Mouse (Mus musculus): ENCODE data around the gene Ttc5. TPM values are rescaled to one million over a fixed set of nuclear protein-coding genes. Genes with fewer than 3 reads are reported as not detected.
"Not testable (repeated sequence)": the region's sequence is repeated elsewhere in the genome, so short reads cannot be mapped to it uniquely, and the experiment has no call there.

Ttc5 gene
- polyA plus RNA-seq, 2 experiments from 2014 or later: 108 to 124 TPM

DNA sequence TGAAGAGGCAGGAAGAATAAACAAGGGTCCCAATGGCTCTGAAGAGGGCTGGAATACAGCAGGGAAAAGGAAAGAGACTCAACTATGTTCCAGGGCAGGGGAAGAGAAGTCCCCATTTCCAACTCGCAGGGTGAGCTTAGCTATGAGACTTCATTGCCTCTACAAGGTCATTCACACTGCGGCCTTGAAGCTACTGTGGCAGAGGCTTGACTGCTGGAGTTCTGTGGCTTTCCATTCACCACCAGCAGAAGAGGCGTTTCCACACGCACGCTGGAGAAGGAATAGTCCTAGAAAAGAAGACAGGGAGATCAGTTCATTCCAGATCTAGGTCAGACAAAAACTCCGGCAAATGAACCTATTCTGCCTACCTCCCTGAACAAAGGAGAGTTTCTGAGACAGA, 19.6 kb downstream of the Ttc5 start:
- no peak for ATAC-seq

GRCm38 (mm10) chr14:50758416-50759085, 26.8 kb downstream of the Ttc5 start:
- no peak for ATAC-seq

- no peak for ATAC-seq
These were observed 40.3 kb downstream of the Ttc5 start, which contains the start of gene Olfr749 for GRCm38 (mm10) chr14:50744994-50745393. Olfr749 (minus strand) TSS chr14:50745094.

GRCm38 (mm10) chr14:50741584-50741983, 43.7 kb downstream of the Ttc5 start:
- ATAC-seq: no peak

DNA sequence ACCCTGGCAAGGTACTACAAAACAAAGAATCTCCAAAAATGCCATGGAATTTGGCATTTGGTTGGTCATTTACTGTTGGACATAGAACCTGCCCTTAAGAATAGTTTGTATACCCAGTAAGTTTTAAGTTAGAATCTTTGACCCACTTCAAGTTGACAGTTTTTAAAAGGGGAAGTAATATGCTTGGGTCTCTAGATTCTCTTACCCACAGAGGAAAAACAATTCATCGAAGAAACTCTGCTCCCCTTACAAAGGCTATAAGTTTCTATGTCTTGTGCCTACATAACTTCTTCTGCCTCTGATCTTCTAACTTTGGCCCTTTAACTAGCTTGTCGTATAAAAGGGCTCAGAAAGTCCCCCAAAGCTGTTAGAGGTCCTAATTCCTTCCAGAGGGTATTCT, 45.0 kb downstream of the Ttc5 start:
- ATAC-seq: no peak

DNA sequence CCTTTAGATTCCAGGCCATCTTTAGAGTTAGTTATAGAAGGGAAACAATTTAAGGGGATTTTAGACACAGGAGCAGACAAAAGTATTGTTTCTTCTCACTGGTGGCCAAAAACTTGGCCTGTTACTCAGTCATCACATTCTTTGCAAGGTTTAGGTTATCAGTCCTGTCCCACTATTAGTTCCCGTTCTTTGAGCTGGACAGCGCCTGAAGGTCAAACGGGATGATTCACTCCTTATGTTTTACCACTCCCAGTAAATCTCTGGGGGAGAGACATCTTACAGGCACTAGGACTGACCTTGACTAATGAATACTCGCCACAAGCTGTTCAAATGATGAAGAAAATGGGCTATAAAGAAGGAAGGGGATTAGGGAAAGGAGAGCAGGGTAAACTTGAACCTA, 62.9 kb downstream of the Ttc5 start:
- ATAC-seq: not testable (repeated sequence)

- not testable (repeated sequence) for ATAC-seq
These were observed 65.4 kb downstream of the Ttc5 start for GRCm38 (mm10) chr14:50719875-50720274.

Other genes with a start within 250 kb of the Ttc5 start
- not detected for gene Olfr744, start 170.6 kb downstream of the Ttc5 start, polyA plus RNA-seq (2017; shearing (Covaris generic))
- not detected for gene Olfr745, start 146.1 kb downstream of the Ttc5 start, polyA plus RNA-seq (2017; shearing (Covaris generic))
- gene Olfr746, start 138.4 kb downstream of the Ttc5 start, polyA plus RNA-seq (2017; shearing (Covaris generic)): not detected
- gene Olfr747, start 92.3 kb downstream of the Ttc5 start, polyA plus RNA-seq (2017; shearing (Covaris generic)): not detected
- under 1 TPM in 1 of 2 experiments, not detected in 1; 0.21 TPM for gene Olfr748, start 78.1 kb downstream of the Ttc5 start, polyA plus RNA-seq (2017; shearing (Covaris generic))
- not detected for gene Olfr749, start 40.4 kb downstream of the Ttc5 start, polyA plus RNA-seq (2017; shearing (Covaris generic))
- gene Ccnb1ip1, start 22.2 kb upstream of the Ttc5 start, polyA plus RNA-seq (2017; shearing (Covaris generic)): not detected
- 10 to 100 TPM; 83.6 to 88.1 TPM for gene Parp2, start 22.3 kb upstream of the Ttc5 start, polyA plus RNA-seq (2017; shearing (Covaris generic))
- gene Tep1, start 85.0 kb upstream of the Ttc5 start, polyA plus RNA-seq (2017; shearing (Covaris generic)): 10 to 100 TPM; 20.7 to 22.0 TPM
- under 1 TPM in 1 of 2 experiments, not detected in 1; 0.21 TPM for gene Klhl33, start 112.0 kb upstream of the Ttc5 start, polyA plus RNA-seq (2017; shearing (Covaris generic))
- 100 to 1,000 TPM in 1 of 2 experiments, 10 to 100 TPM in 1; 73.9 to 108 TPM for gene Osgep, start 139.4 kb upstream of the Ttc5 start, polyA plus RNA-seq (2017; shearing (Covaris generic))
- 100 to 1,000 TPM in 1 of 2 experiments, 10 to 100 TPM in 1; 72.8 to 108 TPM for gene Apex1, start 139.4 kb upstream of the Ttc5 start, polyA plus RNA-seq (2017; shearing (Covaris generic))
- 1 to 10 TPM; 3.6 to 4.1 TPM for gene Pip4p1, start 145.3 kb upstream of the Ttc5 start, polyA plus RNA-seq (2017; shearing (Covaris generic))
- gene Pnp, start 145.6 kb upstream of the Ttc5 start, polyA plus RNA-seq (2017; shearing (Covaris generic)): 10 to 100 TPM; 61.0 to 76.3 TPM
- 1 to 10 TPM in 1 of 2 experiments, not detected in 1; 9.9 TPM for gene Gm49342, start 159.0 kb upstream of the Ttc5 start, polyA plus RNA-seq (2017; shearing (Covaris generic))
- under 1 TPM; 0.60 to 0.85 TPM for gene Pnp2, start 170.5 kb upstream of the Ttc5 start, polyA plus RNA-seq (2017; shearing (Covaris generic))
- not detected for gene Rnase10, start 222.2 kb upstream of the Ttc5 start, polyA plus RNA-seq (2017; shearing (Covaris generic))

All from activated CD4-positive, CD25-positive, alpha-beta regulatory T cell, adult 4 months (primary cell).